Mouse (Mus musculus): ENCODE data around the gene Fbxo48.
A peak's percentile ranks its signal among the peaks of the same experiment; 100 is the strongest.

The Fbxo48 gene

GRCm38 (mm10) chr11:16950976-16951760 is at the start of gene Fbxo48:
Fbxo48 (plus strand) TSS chr11:16951375.
- peak; percentile 99 for DNase-seq

- no peak for DNase-seq
Measured at GRCm38 (mm10) chr11:16904302-16905011, 46.7 kb upstream of the Fbxo48 start.

GRCm38 (mm10) chr11:16905012-16905332 is 46.2 kb upstream of the Fbxo48 start:
- DNase-seq = no peak

- no peak for DNase-seq
Measured at GRCm38 (mm10) chr11:16906530-16906929, 44.6 kb upstream of the Fbxo48 start.

GRCm38 (mm10) chr11:16907517-16908129 is 43.6 kb upstream of the Fbxo48 start:
- peak; percentile 26 for DNase-seq

GRCm38 (mm10) chr11:16914756-16915155 is 36.4 kb upstream of the Fbxo48 start:
- no peak for DNase-seq

- no peak for DNase-seq
Measured at GRCm38 (mm10) chr11:16915850-16916249, 35.3 kb upstream of the Fbxo48 start.

- DNase-seq = no peak
Measured at GRCm38 (mm10) chr11:16917512-16917911, 33.7 kb upstream of the Fbxo48 start.

- DNase-seq = no peak
Measured at GRCm38 (mm10) chr11:16932159-16932558, 19.0 kb upstream of the Fbxo48 start.

- DNase-seq = peak; percentile 17
Measured at GRCm38 (mm10) chr11:16935577-16936236, 15.5 kb upstream of the Fbxo48 start.

GRCm38 (mm10) chr11:16941103-16941793 is 9.9 kb upstream of the Fbxo48 start:
- no peak for DNase-seq

GRCm38 (mm10) chr11:16941973-16942452 is 9.2 kb upstream of the Fbxo48 start:
- no peak for DNase-seq

GRCm38 (mm10) chr11:16943016-16943415 is 8.2 kb upstream of the Fbxo48 start:
- DNase-seq = no peak

- DNase-seq = peak; percentile 61
Measured at GRCm38 (mm10) chr11:16948756-16949155, 2.4 kb upstream of the Fbxo48 start.

- no peak for DNase-seq
Measured at GRCm38 (mm10) chr11:16950226-16950975, 774 bp upstream of the Fbxo48 start.

GRCm38 (mm10) chr11:16951761-16952010 is 511 bp downstream of the Fbxo48 start:
- DNase-seq = no peak

GRCm38 (mm10) chr11:16956115-16956862 is 5.1 kb downstream of the Fbxo48 start:
- DNase-seq = no peak

GRCm38 (mm10) chr11:16957030-16957429 is 5.9 kb downstream of the Fbxo48 start:
- no peak for DNase-seq

- no peak for DNase-seq
Measured at GRCm38 (mm10) chr11:16958520-16958919, 7.3 kb downstream of the Fbxo48 start.

- peak; percentile 26 for DNase-seq
Measured at GRCm38 (mm10) chr11:16967806-16968205, 16.6 kb downstream of the Fbxo48 start.

GRCm38 (mm10) chr11:16969650-16970049 is 18.5 kb downstream of the Fbxo48 start:
- DNase-seq = no peak

All from kidney, adult 9 months (tissue).